Mouse (Mus musculus): ENCODE data around the gene Frem1. TPM values are rescaled to one million over a fixed set of nuclear protein-coding genes. Genes with fewer than 3 reads are reported as not detected.

Gene Frem1
- polyA plus RNA-seq, 1 experiment = 1.5 TPM

- TF ChIP-seq POLR2A (IDR thresholded peaks at IDR 0.05; ENCODE audit: extremely low read depth, insufficient read depth, low read length) (no peak), CTCF (IDR thresholded peaks at IDR 0.05; ENCODE audit: extremely low read depth, insufficient read depth, low read length) (no peak)
- Histone ChIP-seq H3K4me1 (ENCODE audit: control insufficient read depth, insufficient read depth, low read length) (no peaks in the 10 kb centered on the region), H3K27ac (ENCODE audit: insufficient read depth, low read length) (no peak overlapping the region), H3K4me3 (ENCODE audit: insufficient read depth, low read length) (no peak overlapping the region)
These were observed 4.4 kb upstream of the Frem1 start for GRCm38 (mm10) chr4:83056496-83056895.

GRCm38 (mm10) chr4:83055444-83055843 is 3.3 kb upstream of the Frem1 start:
- H3K4me3 ChIP-seq (ENCODE audit: insufficient read depth, low read length) = no peak overlapping the region
- TF ChIP-seq CTCF (IDR thresholded peaks at IDR 0.05; ENCODE audit: extremely low read depth, insufficient read depth, low read length) (no peak), POLR2A (IDR thresholded peaks at IDR 0.05; ENCODE audit: extremely low read depth, insufficient read depth, low read length) (no peak)
- H3K4me1 ChIP-seq (ENCODE audit: control insufficient read depth, insufficient read depth, low read length) = no peaks in the 10 kb centered on the region
- no peak overlapping the region for H3K27ac ChIP-seq (ENCODE audit: insufficient read depth, low read length)

GRCm38 (mm10) chr4:83053206-83053605 is 1.1 kb upstream of the Frem1 start:
- Histone ChIP-seq H3K27ac (ENCODE audit: insufficient read depth, low read length) (no peak overlapping the region), H3K4me1 (ENCODE audit: control insufficient read depth, insufficient read depth, low read length) (no peaks in the 10 kb centered on the region), H3K4me3 (ENCODE audit: insufficient read depth, low read length) (no peak overlapping the region)
- no peak for TF ChIP-seq POLR2A (IDR thresholded peaks at IDR 0.05; ENCODE audit: extremely low read depth, insufficient read depth, low read length)
- no peak for TF ChIP-seq CTCF (IDR thresholded peaks at IDR 0.05; ENCODE audit: extremely low read depth, insufficient read depth, low read length)

DNA sequence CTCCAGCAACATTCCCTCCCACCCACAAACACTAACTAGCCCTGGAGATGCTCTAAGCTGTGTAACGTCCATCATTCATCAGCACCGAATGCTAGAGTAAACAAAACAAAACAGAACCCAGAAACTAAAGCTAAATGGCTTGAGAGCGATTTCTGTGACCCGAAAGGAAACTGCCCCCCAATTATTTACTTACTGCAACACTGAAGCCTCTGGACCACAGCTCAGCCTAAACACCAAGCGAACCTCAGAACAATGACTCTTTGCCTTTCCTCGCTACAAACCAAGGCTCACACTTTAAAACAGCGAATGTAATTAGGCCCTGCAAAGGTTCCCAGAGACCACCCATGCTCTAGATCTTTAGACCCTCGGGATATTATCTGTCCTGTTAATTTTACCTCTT is 963 bp downstream of the Frem1 start:
- Histone ChIP-seq H3K27ac (ENCODE audit: insufficient read depth, low read length) (no peak overlapping the region), H3K4me3 (ENCODE audit: insufficient read depth, low read length) (no peak overlapping the region)
- no peak for TF ChIP-seq POLR2A (IDR thresholded peaks at IDR 0.05; ENCODE audit: extremely low read depth, insufficient read depth, low read length)

DNA sequence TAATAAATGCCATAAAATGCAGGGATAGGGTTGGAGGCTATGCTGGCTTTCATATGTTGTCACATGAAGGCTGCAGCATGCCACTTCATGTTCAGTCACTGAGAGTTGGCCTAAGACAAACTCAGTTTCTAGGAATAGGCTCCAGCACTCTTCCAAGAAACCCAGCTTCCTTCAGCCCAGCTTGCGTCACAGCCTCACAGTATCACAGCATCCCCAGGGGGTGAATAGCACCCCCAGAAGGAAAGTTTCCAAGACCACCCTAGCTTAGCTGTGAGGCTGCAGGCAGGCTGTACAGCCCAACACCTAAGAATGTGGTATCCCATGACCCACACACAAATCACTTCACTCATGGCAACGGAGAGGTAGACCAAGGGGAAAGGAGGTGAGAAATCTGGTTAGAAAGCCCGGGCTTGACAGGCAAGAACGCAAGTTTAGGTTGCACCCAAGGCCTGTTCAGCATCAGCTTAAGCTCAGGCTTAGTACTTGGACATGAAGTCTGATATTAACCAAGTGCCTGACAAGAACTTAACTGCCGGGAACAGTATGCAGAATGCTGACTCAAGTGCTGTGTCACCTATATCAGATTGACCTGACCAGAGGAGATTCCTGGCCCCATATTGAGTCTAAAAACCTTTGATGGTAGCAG is 1.9 kb downstream of the Frem1 start:
- TF ChIP-seq CTCF (IDR thresholded peaks at IDR 0.05; ENCODE audit: extremely low read depth, insufficient read depth, low read length) (no peak), POLR2A (IDR thresholded peaks at IDR 0.05; ENCODE audit: extremely low read depth, insufficient read depth, low read length) (no peak)
- Histone ChIP-seq H3K4me3 (ENCODE audit: insufficient read depth, low read length) (no peak overlapping the region), H3K27ac (ENCODE audit: insufficient read depth, low read length) (no peak overlapping the region)

More for the DNA sequence above, 963 bp downstream of the Frem1 start:
- H3K4me1 ChIP-seq (ENCODE audit: control insufficient read depth, insufficient read depth, low read length) = no peaks in the 10 kb centered on the region

GRCm38 (mm10) chr4:83049288-83049687 is 2.9 kb downstream of the Frem1 start:
- H3K4me1 ChIP-seq (ENCODE audit: control insufficient read depth, insufficient read depth, low read length) = no peaks in the 10 kb centered on the region
- no peak overlapping the region for H3K27ac ChIP-seq (ENCODE audit: insufficient read depth, low read length)

More for the DNA sequence above, 1.9 kb downstream of the Frem1 start:
- no peaks in the 10 kb centered on the region for H3K4me1 ChIP-seq (ENCODE audit: control insufficient read depth, insufficient read depth, low read length)

GRCm38 (mm10) chr4:83048561-83048960 is 3.6 kb downstream of the Frem1 start:
- H3K27ac ChIP-seq (ENCODE audit: insufficient read depth, low read length) = no peak overlapping the region
- TF ChIP-seq CTCF (IDR thresholded peaks at IDR 0.05; ENCODE audit: extremely low read depth, insufficient read depth, low read length) = no peak
- TF ChIP-seq POLR2A (IDR thresholded peaks at IDR 0.05; ENCODE audit: extremely low read depth, insufficient read depth, low read length) = no peak
- H3K4me1 ChIP-seq (ENCODE audit: control insufficient read depth, insufficient read depth, low read length) = no peaks in the 10 kb centered on the region
- H3K4me3 ChIP-seq (ENCODE audit: insufficient read depth, low read length) = no peak overlapping the region

More at GRCm38 (mm10) chr4:83049288-83049687, 2.9 kb downstream of the Frem1 start:
- TF ChIP-seq POLR2A (IDR thresholded peaks at IDR 0.05; ENCODE audit: extremely low read depth, insufficient read depth, low read length) (no peak), CTCF (IDR thresholded peaks at IDR 0.05; ENCODE audit: extremely low read depth, insufficient read depth, low read length) (no peak)
- H3K4me3 ChIP-seq (ENCODE audit: insufficient read depth, low read length) = no peak overlapping the region

GRCm38 (mm10) chr4:83046806-83047205 is 5.3 kb downstream of the Frem1 start:
- H3K4me1 ChIP-seq (ENCODE audit: control insufficient read depth, insufficient read depth, low read length) = no peaks in the 10 kb centered on the region
- H3K4me3 ChIP-seq (ENCODE audit: insufficient read depth, low read length) = no peak overlapping the region
- no peak overlapping the region for H3K27ac ChIP-seq (ENCODE audit: insufficient read depth, low read length)
- TF ChIP-seq CTCF (IDR thresholded peaks at IDR 0.05; ENCODE audit: extremely low read depth, insufficient read depth, low read length) (no peak), POLR2A (IDR thresholded peaks at IDR 0.05; ENCODE audit: extremely low read depth, insufficient read depth, low read length) (no peak)

- Histone ChIP-seq H3K27ac (ENCODE audit: insufficient read depth, low read length) (no peak overlapping the region), H3K4me3 (ENCODE audit: insufficient read depth, low read length) (no peak overlapping the region), H3K4me1 (ENCODE audit: control insufficient read depth, insufficient read depth, low read length) (no peaks in the 10 kb centered on the region)
- TF ChIP-seq CTCF (IDR thresholded peaks at IDR 0.05; ENCODE audit: extremely low read depth, insufficient read depth, low read length) (no peak), POLR2A (IDR thresholded peaks at IDR 0.05; ENCODE audit: extremely low read depth, insufficient read depth, low read length) (no peak)
These were observed 6.1 kb downstream of the Frem1 start for GRCm38 (mm10) chr4:83046069-83046468.

- TF ChIP-seq POLR2A (IDR thresholded peaks at IDR 0.05; ENCODE audit: extremely low read depth, insufficient read depth, low read length) (no peak), CTCF (IDR thresholded peaks at IDR 0.05; ENCODE audit: extremely low read depth, insufficient read depth, low read length) (no peak)
- no peaks in the 10 kb centered on the region for H3K4me1 ChIP-seq (ENCODE audit: control insufficient read depth, insufficient read depth, low read length)
- no peak overlapping the region for H3K4me3 ChIP-seq (ENCODE audit: insufficient read depth, low read length)
These were observed 6.9 kb downstream of the Frem1 start for GRCm38 (mm10) chr4:83045266-83045665.

More at GRCm38 (mm10) chr4:83045266-83045665, 6.9 kb downstream of the Frem1 start:
- no peak overlapping the region for H3K27ac ChIP-seq (ENCODE audit: insufficient read depth, low read length)
